Mouse (Mus musculus): Measurements from ENCODE around the gene Rpl13.

DNA sequence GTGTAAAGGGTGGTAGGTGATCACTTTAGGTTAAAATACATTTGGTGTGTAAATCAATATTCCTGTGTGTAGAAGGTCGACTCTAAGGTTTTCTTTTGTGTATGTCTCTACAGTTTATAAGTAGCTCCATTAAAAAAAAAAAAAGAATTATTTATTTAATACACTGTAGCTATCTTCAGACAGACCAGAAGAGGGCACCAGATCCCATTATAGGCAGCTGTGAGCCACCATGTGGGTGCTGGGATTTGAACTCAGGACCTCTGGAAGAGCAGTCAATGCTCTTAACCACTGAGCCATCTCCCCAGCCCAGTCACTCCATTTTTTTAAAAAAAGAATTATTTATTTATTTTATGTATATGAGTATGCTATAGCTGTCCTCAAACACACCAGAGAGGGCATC lies 5.9 kb downstream of the Rpl13 start:
- TF ChIP-seq CTCF (IDR thresholded peaks at IDR 0.05) = peak; percentile 44
- TF ChIP-seq EP300 (IDR thresholded peaks at IDR 0.05) = no peak
